Mouse (Mus musculus): ENCODE results near the gene Fer1l5. TPM values are rescaled to one million over a fixed set of nuclear protein-coding genes. Genes with fewer than 3 reads are reported as not detected.
A peak's percentile ranks its signal among the peaks of the same experiment; 100 is the strongest.

Gene Fer1l5
- total RNA-seq, 2 experiments from 2014 or later: not detected

- DNase-seq: no peak
Observed at GRCm38 (mm10) chr1:36432999-36433398, 60.9 kb downstream of the Fer1l5 start.

- no peak for DNase-seq
Observed at GRCm38 (mm10) chr1:36433616-36434015, 61.5 kb downstream of the Fer1l5 start.

GRCm38 (mm10) chr1:36435071-36435470 lies 63.0 kb downstream of the Fer1l5 start:
- DNase-seq: no peak

GRCm38 (mm10) chr1:36436515-36436914 lies 64.4 kb downstream of the Fer1l5 start:
- no peak for DNase-seq

GRCm38 (mm10) chr1:36437223-36437622 lies 65.1 kb downstream of the Fer1l5 start:
- DNase-seq: no peak

- DNase-seq: peak; percentile 56 to 73
Observed at GRCm38 (mm10) chr1:36441101-36441500, 69.0 kb downstream of the Fer1l5 start.

- peak; percentile 96 to 97 for DNase-seq
Observed at GRCm38 (mm10) chr1:36444471-36445464, 72.7 kb downstream of the Fer1l5 start, which contains the start of gene Lman2l. Lman2l (minus strand) TSS chr1:36445271.

- DNase-seq: no peak
Observed at GRCm38 (mm10) chr1:36445508-36445907, 73.4 kb downstream of the Fer1l5 start.

GRCm38 (mm10) chr1:36446106-36446824 lies 74.2 kb downstream of the Fer1l5 start:
- DNase-seq: no peak

- DNase-seq: no peak
Observed at GRCm38 (mm10) chr1:36446841-36447240, 74.8 kb downstream of the Fer1l5 start.

- no peak for DNase-seq
Observed at GRCm38 (mm10) chr1:36454055-36454815, 82.1 kb downstream of the Fer1l5 start.

- DNase-seq: no peak
Observed at GRCm38 (mm10) chr1:36457388-36458014, 85.4 kb downstream of the Fer1l5 start.

GRCm38 (mm10) chr1:36458169-36458568 lies 86.1 kb downstream of the Fer1l5 start:
- DNase-seq: no peak

GRCm38 (mm10) chr1:36461829-36462228 lies 89.7 kb downstream of the Fer1l5 start:
- no peak for DNase-seq

- DNase-seq: no peak
Observed at GRCm38 (mm10) chr1:36465641-36466160, 93.6 kb downstream of the Fer1l5 start.

- DNase-seq: no peak
Observed at GRCm38 (mm10) chr1:36467446-36467845, 95.4 kb downstream of the Fer1l5 start.

GRCm38 (mm10) chr1:36469811-36470444 lies 97.8 kb downstream of the Fer1l5 start:
- peak in 1 of 2 experiments; percentile 59 for DNase-seq

- peak; percentile 88 to 92 for DNase-seq
Observed at GRCm38 (mm10) chr1:36471181-36472105, 99.4 kb downstream of the Fer1l5 start, which contains the start of gene Cnnm4. Cnnm4 (plus strand) TSS chr1:36471620.

Measured in heart, adult 18-20 months (tissue).